Mouse (Mus musculus) lung, postnatal 36 days (tissue): ENCODE data around the gene Ubl5.
"Not testable (repeated sequence)": the region's sequence is repeated elsewhere in the genome, so short reads cannot be mapped to it uniquely, and the experiment has no call there.

Experiments
- DNase-seq: peaks from one replicate; pipeline ENCODE4 v3.0.0; 2022; ENCODE audit warnings: mixed read lengths

Gene Ubl5

GRCm38 (mm10) chr9:20662325-20662724 is 19.6 kb downstream of the Ubl5 start:
- peak; percentile 63 for DNase-seq

- DNase-seq: no peak
Observed at GRCm38 (mm10) chr9:20662874-20663273, 20.2 kb downstream of the Ubl5 start.

GRCm38 (mm10) chr9:20663956-20664355 is 21.3 kb downstream of the Ubl5 start:
- DNase-seq: no peak

- DNase-seq: no peak
Observed at GRCm38 (mm10) chr9:20664366-20664765, 21.7 kb downstream of the Ubl5 start.

- DNase-seq: no peak
Observed at GRCm38 (mm10) chr9:20664982-20665637, 22.4 kb downstream of the Ubl5 start.

- DNase-seq: no peak
Observed at GRCm38 (mm10) chr9:20665925-20666324, 23.2 kb downstream of the Ubl5 start.

- no peak for DNase-seq
Observed at GRCm38 (mm10) chr9:20666510-20667034, 23.9 kb downstream of the Ubl5 start.

- no peak for DNase-seq
Observed at GRCm38 (mm10) chr9:20668065-20668464, 25.4 kb downstream of the Ubl5 start.

- DNase-seq: no peak
Observed at GRCm38 (mm10) chr9:20672047-20672446, 29.4 kb downstream of the Ubl5 start.

- DNase-seq: no peak
Observed at GRCm38 (mm10) chr9:20677892-20678291, 35.2 kb downstream of the Ubl5 start.

- no peak for DNase-seq
Observed at GRCm38 (mm10) chr9:20680378-20680958, 37.8 kb downstream of the Ubl5 start.

GRCm38 (mm10) chr9:20681546-20682388 is 39.1 kb downstream of the Ubl5 start:
- DNase-seq: no peak

- DNase-seq: no peak
Observed at GRCm38 (mm10) chr9:20682389-20682722, 39.7 kb downstream of the Ubl5 start.

GRCm38 (mm10) chr9:20685081-20685861 is 42.6 kb downstream of the Ubl5 start:
- DNase-seq: no peak

GRCm38 (mm10) chr9:20689403-20689802 is 46.7 kb downstream of the Ubl5 start:
- DNase-seq: no peak

- no peak for DNase-seq
Observed at GRCm38 (mm10) chr9:20689913-20690312, 47.2 kb downstream of the Ubl5 start.

- DNase-seq: not testable (repeated sequence)
Observed at GRCm38 (mm10) chr9:20690449-20690848, 47.8 kb downstream of the Ubl5 start.

- DNase-seq: no peak
Observed at GRCm38 (mm10) chr9:20692863-20693262, 50.2 kb downstream of the Ubl5 start.

- DNase-seq: no peak
Observed at GRCm38 (mm10) chr9:20694721-20695235, 52.1 kb downstream of the Ubl5 start.

GRCm38 (mm10) chr9:20696107-20696712 is 53.5 kb downstream of the Ubl5 start:
- DNase-seq: no peak
